Mouse (Mus musculus): ENCODE measurements around the gene Zfp526.

The Zfp526 gene

GRCm38 (mm10) chr7:25209161-25209622 is 12.0 kb upstream of the Zfp526 start:
- DNase-seq (ENCODE audit: extremely low read depth, low read depth), result no peak

- no peak for DNase-seq (ENCODE audit: extremely low read depth, low read depth)
These were observed 10.7 kb upstream of the Zfp526 start for GRCm38 (mm10) chr7:25210482-25210881.

GRCm38 (mm10) chr7:25213099-25213498 is 8.1 kb upstream of the Zfp526 start:
- DNase-seq (ENCODE audit: extremely low read depth, low read depth), result peak; percentile 61

GRCm38 (mm10) chr7:25214172-25214571 is 7.1 kb upstream of the Zfp526 start:
- no peak for DNase-seq (ENCODE audit: extremely low read depth, low read depth)

GRCm38 (mm10) chr7:25217653-25218395 is 3.4 kb upstream of the Zfp526 start:
- DNase-seq (ENCODE audit: extremely low read depth, low read depth), result no peak

GRCm38 (mm10) chr7:25218705-25219415 is 2.4 kb upstream of the Zfp526 start:
- peak; percentile 52 for DNase-seq (ENCODE audit: extremely low read depth, low read depth)

- no peak for DNase-seq (ENCODE audit: extremely low read depth, low read depth)
These were observed 1.8 kb upstream of the Zfp526 start for GRCm38 (mm10) chr7:25219416-25219750.

GRCm38 (mm10) chr7:25219756-25220456 is 1.3 kb upstream of the Zfp526 start:
- peak; percentile 84 for DNase-seq (ENCODE audit: extremely low read depth, low read depth)

- DNase-seq (ENCODE audit: extremely low read depth, low read depth), result peak; percentile 41
These were observed 646 bp upstream of the Zfp526 start, which contains the start of gene Dedd2 for GRCm38 (mm10) chr7:25220457-25221101. Gene Dedd2 (minus strand): TSS chr7:25220615.

GRCm38 (mm10) chr7:25222275-25222967 is 1.2 kb downstream of the Zfp526 start:
- no peak for DNase-seq (ENCODE audit: extremely low read depth, low read depth)

- no peak for DNase-seq (ENCODE audit: extremely low read depth, low read depth)
These were observed 6.5 kb downstream of the Zfp526 start for GRCm38 (mm10) chr7:25227523-25228300.

- DNase-seq (ENCODE audit: extremely low read depth, low read depth), result no peak
These were observed 9.6 kb downstream of the Zfp526 start for GRCm38 (mm10) chr7:25230690-25231285.

- DNase-seq (ENCODE audit: extremely low read depth, low read depth), result no peak
These were observed 10.9 kb downstream of the Zfp526 start for GRCm38 (mm10) chr7:25232101-25232648.

GRCm38 (mm10) chr7:25233061-25233460 is 11.8 kb downstream of the Zfp526 start:
- DNase-seq (ENCODE audit: extremely low read depth, low read depth), result no peak

GRCm38 (mm10) chr7:25235526-25235925 is 14.3 kb downstream of the Zfp526 start:
- DNase-seq (ENCODE audit: extremely low read depth, low read depth), result no peak

- peak; percentile 87 for DNase-seq (ENCODE audit: extremely low read depth, low read depth)
These were observed 16.2 kb downstream of the Zfp526 start, which contains the start of gene Gsk3a for GRCm38 (mm10) chr7:25237249-25238014. Gene Gsk3a (minus strand): TSS chr7:25237851.

GRCm38 (mm10) chr7:25238015-25238706 is 16.9 kb downstream of the Zfp526 start:
- peak; percentile 99 for DNase-seq (ENCODE audit: extremely low read depth, low read depth)
